Mouse (Mus musculus) CD8-positive naive resting alpha-beta T cell, adult 2 months (primary cell): ENCODE data around the gene Herpud1.
A peak's percentile ranks its signal among the peaks of the same experiment; 100 is the strongest.
"Not testable (repeated sequence)": the region's sequence is repeated elsewhere in the genome, so short reads cannot be mapped to it uniquely, and the experiment has no call there.

ENCODE experiments used
- DNase-seq, 2 experiments: peaks; one replicate each; pipeline ENCODE4 v3.0.0; 2022; ENCODE audit warnings: low read depth in 2 of 2, low spot score in 2 of 2

Herpud1 gene

GRCm38 (mm10) chr8:94399361-94399953, 13.2 kb downstream of the Herpud1 start:
- no peak for DNase-seq

- not testable (repeated sequence) for DNase-seq
Observed at GRCm38 (mm10) chr8:94399957-94400356, 13.7 kb downstream of the Herpud1 start.

- no peak for DNase-seq
Observed at GRCm38 (mm10) chr8:94408443-94409080, 22.3 kb downstream of the Herpud1 start.

GRCm38 (mm10) chr8:94409523-94409922, 23.3 kb downstream of the Herpud1 start:
- DNase-seq, result no peak

- no peak for DNase-seq
Observed at GRCm38 (mm10) chr8:94412518-94412917, 26.3 kb downstream of the Herpud1 start.

- DNase-seq, result peak; percentile 54 to 70
Observed at GRCm38 (mm10) chr8:94413509-94413908, 27.3 kb downstream of the Herpud1 start.

GRCm38 (mm10) chr8:94415218-94415617, 29.0 kb downstream of the Herpud1 start:
- DNase-seq, result no peak

- no peak for DNase-seq
Observed at GRCm38 (mm10) chr8:94418017-94418416, 31.8 kb downstream of the Herpud1 start.

- peak in 1 of 2 experiments; percentile 27 for DNase-seq
Observed at GRCm38 (mm10) chr8:94422270-94422669, 36.0 kb downstream of the Herpud1 start.

- DNase-seq, result no peak
Observed at GRCm38 (mm10) chr8:94427953-94428352, 41.7 kb downstream of the Herpud1 start.

GRCm38 (mm10) chr8:94428420-94428819, 42.2 kb downstream of the Herpud1 start:
- no peak for DNase-seq

GRCm38 (mm10) chr8:94429376-94429775, 43.1 kb downstream of the Herpud1 start:
- DNase-seq, result no peak

GRCm38 (mm10) chr8:94432212-94432611, 46.0 kb downstream of the Herpud1 start:
- no peak for DNase-seq

GRCm38 (mm10) chr8:94433981-94434466, 47.8 kb downstream of the Herpud1 start, which contains the start of gene Nlrc5:
Nlrc5 (plus strand) TSS chr8:94434356.
- DNase-seq, result peak; percentile 89 to 90

GRCm38 (mm10) chr8:94434958-94435357, 48.7 kb downstream of the Herpud1 start:
- DNase-seq, result no peak

- no peak for DNase-seq
Observed at GRCm38 (mm10) chr8:94435397-94436111, 49.3 kb downstream of the Herpud1 start.

- no peak for DNase-seq
Observed at GRCm38 (mm10) chr8:94436112-94436572, 49.9 kb downstream of the Herpud1 start.

- no peak for DNase-seq
Observed at GRCm38 (mm10) chr8:94436900-94437299, 50.7 kb downstream of the Herpud1 start.

GRCm38 (mm10) chr8:94438659-94439058, 52.4 kb downstream of the Herpud1 start:
- DNase-seq, result no peak

- no peak for DNase-seq
Observed at GRCm38 (mm10) chr8:94439691-94440090, 53.5 kb downstream of the Herpud1 start.

GRCm38 (mm10) chr8:94440389-94440788, 54.2 kb downstream of the Herpud1 start:
- DNase-seq, result no peak

- DNase-seq, result no peak
Observed at GRCm38 (mm10) chr8:94441686-94442085, 55.4 kb downstream of the Herpud1 start.
